Mouse (Mus musculus) forebrain, embryonic 11.5 days (tissue): Measurements from ENCODE around the gene Rplp2. TPM values are rescaled to one million over a fixed set of nuclear protein-coding genes. Genes with fewer than 3 reads are reported as not detected.
A peak's percentile ranks its signal among the peaks of the same experiment; 100 is the strongest.

ENCODE experiments used
- ATAC-seq: fragments of 200-750 bp; cut with Nextera tagmentation; replicated peaks from 2 replicates; pipeline ENCODE4 v1.8.0; 2017; ENCODE audit warnings: moderate TSS enrichment; ENCODE audit not compliant: low FRiP score
- DNase-seq: peaks from one replicate; pipeline ENCODE4 v3.0.0-alpha.2; 2017; ENCODE audit warnings: low spot score
- H3K27ac ChIP-seq: fragments of 300-500 bp; sonication (generic); 2 replicates; pipeline ENCODE4 v1.5.1; 2014; ENCODE audit warnings: low read depth, low read length
- H3K27me3 ChIP-seq: fragments of 300-500 bp; sonication (generic); 2 replicates; pipeline ENCODE4 v1.6.1; 2014; ENCODE audit warnings: mild to moderate bottlenecking, low read length, mixed read lengths; ENCODE audit not compliant: control insufficient read depth, insufficient read depth
- H3K36me3 ChIP-seq: fragments of 300-500 bp; sonication (generic); 2 replicates; pipeline ENCODE4 v1.6.1; 2014; ENCODE audit warnings: mild to moderate bottlenecking, low read length, moderate library complexity, mixed read lengths; ENCODE audit not compliant: control insufficient read depth, insufficient read depth
- H3K4me1 ChIP-seq: fragments of 300-500 bp; sonication (generic); replicated peaks from 2 replicates; pipeline ENCODE4 v1.6.1; 2014; ENCODE audit warnings: low read length, mixed read lengths; ENCODE audit not compliant: control insufficient read depth, insufficient read depth
- H3K4me2 ChIP-seq: fragments of 300-500 bp; sonication (generic); 2 replicates; pipeline ENCODE4 v1.6.1; 2014; ENCODE audit warnings: low read depth, mild to moderate bottlenecking, low read length, moderate library complexity, mixed read lengths; ENCODE audit not compliant: severe bottlenecking
- H3K4me3 ChIP-seq: fragments of 300-500 bp; sonication (generic); 2 replicates; pipeline ENCODE4 v1.5.1; 2014; ENCODE audit warnings: low read depth, low read length
- H3K9ac ChIP-seq: fragments of 300-500 bp; sonication (generic); 2 replicates; pipeline ENCODE4 v1.6.1; 2014; ENCODE audit warnings: low read length
- H3K9me3 ChIP-seq: fragments of 300-500 bp; sonication (generic); 2 replicates; pipeline ENCODE4 v1.6.1; 2016; ENCODE audit warnings: low read length, mixed read lengths; ENCODE audit not compliant: control insufficient read depth
- WGBS: fragments of 180-500 bp; shearing (Covaris S2); extraction: QIAGEN DNeasy Blood & Tissue Kit; methylation state at CpG from one replicate; pipeline ENCODE4 v1.1.7; 2014; 5-methylcytosine and 5-hydroxymethylcytosine counted together
- polyA plus RNA-seq: library from polyadenylated mRNA; unstranded; fragments of >200 nt; fragmentation: Nextera tagmentation; extraction: Ambion mirVana; gene quantifications from 2 replicates; pipeline ENCODE4 v1.2.1, GENCODE M21; 2014

Rplp2 gene
- polyA plus RNA-seq, 1 experiment from 2014 or later = 968 TPM

DNA sequence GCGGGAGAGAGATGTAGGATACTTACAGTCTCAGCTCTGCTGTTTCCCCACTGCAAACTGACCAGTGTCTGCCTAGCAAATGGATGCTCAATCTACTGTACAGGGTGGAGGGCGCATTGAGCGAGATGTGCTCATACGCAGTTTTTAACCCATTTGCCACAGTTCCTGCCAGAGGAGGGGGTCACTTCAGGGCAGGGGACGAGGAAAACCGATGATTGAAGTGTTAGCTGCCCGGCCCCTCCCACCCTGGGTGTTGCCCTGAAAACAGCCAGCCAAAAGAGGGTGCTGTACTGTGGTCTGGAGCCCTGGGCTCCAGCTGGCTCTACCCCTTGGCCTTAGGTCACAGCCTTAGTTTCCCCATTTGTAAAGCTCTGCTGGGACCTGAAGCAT lies 29.8 kb downstream of the Rplp2 start:
- H3K4me3 ChIP-seq = no peak overlapping the region
- H3K4me1 ChIP-seq = peaks cover 16% of the 10 kb centered on the region

DNA sequence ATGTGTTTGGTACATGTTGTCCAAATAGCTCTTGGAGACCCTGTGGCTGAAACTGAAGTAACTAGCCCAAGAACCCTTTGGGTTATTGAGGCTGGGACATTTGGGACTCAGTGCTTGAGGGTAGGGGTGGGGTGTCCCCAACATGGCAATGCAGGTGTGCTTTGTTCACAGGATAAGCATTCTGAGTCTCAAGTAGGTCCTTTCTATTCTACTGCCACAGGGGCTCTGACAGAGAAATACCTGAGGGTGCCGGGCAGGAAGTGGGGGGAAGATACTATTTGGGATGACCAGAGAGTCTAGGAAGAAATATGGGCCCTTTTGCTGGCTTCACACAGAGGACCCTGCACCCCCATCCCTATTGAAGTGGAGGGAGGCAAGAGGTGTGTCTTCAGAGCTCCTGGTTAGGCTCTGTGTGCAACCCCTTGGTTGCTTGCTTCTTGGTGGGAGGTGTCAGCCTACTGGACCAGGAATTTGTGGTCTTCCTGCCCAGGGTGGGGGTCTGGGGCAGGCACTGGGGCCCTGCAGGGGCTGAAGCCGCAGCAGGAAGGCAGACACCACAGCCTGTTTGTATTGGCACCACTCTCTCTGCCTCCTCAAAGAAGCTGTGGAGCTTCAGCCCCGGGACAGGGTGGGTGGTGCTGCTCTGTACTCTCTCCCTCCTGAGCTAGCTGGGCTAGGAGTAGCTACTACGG lies 30.6 kb downstream of the Rplp2 start:
- Histone ChIP-seq H3K9ac (no peak overlapping the region), H3K36me3 (no peaks in the 10 kb centered on the region; the same call in 1 of the 2 replicates), H3K4me1 (peaks cover 22% of the 10 kb centered on the region), H3K4me2 (no peak overlapping the region), H3K9me3 (no peaks in the 10 kb centered on the region), H3K27ac (no peak overlapping the region), H3K4me3 (no peak overlapping the region), H3K27me3 (peaks cover 15% of the 10 kb centered on the region)
- 74% methylated on average over 4 of the region's 4 CpGs for WGBS
- DNase-seq (no peak), ATAC-seq (no peak)

More for the DNA sequence above, 29.8 kb downstream of the Rplp2 start:
- Histone ChIP-seq H3K27me3 (peaks cover 12% of the 10 kb centered on the region), H3K27ac (no peak overlapping the region), H3K36me3 (peaks cover 3% of the 10 kb centered on the region), H3K9ac (no peak overlapping the region; the same call in 1 of the 2 replicates), H3K9me3 (no peaks in the 10 kb centered on the region), H3K4me2 (no peak overlapping the region)
- 22% methylated on average over 7 of the region's 7 CpGs for WGBS
- no peak for ATAC-seq
- no peak for DNase-seq

DNA sequence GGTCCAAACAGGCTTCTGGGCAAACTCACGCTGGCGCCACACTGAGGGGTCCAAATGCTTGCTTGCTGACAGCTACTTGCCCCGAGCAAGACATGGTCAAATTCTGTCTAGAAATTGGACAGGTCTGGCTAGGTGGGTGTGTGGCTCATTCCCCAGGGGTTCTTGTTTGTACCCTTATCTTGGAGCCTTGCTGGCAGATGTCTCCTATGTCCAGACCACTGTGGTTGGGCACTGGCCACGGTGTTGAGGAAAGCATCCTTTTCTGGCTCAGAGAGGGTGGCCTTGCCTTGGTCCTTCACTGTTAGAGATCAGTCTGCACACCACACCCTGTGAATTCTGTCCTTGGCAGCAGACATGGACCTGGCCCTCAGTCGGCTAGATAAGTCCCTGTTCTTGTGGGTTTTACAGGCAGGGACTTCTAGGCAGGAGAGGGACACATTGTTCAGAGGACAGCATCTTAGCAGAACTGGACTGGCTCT lies 31.1 kb downstream of the Rplp2 start:
- 85% methylated on average over 5 of the region's 5 CpGs for whole genome bisulfite sequencing
- Histone ChIP-seq H3K4me2 (no peak overlapping the region), H3K9me3 (no peaks in the 10 kb centered on the region), H3K9ac (no peak overlapping the region), H3K36me3 (no peaks in the 10 kb centered on the region), H3K4me3 (no peak overlapping the region), H3K4me1 (peaks cover 22% of the 10 kb centered on the region), H3K27ac (no peak overlapping the region), H3K27me3 (peaks cover 16% of the 10 kb centered on the region)
- DNase-seq (no peak), ATAC-seq (no peak)

DNA sequence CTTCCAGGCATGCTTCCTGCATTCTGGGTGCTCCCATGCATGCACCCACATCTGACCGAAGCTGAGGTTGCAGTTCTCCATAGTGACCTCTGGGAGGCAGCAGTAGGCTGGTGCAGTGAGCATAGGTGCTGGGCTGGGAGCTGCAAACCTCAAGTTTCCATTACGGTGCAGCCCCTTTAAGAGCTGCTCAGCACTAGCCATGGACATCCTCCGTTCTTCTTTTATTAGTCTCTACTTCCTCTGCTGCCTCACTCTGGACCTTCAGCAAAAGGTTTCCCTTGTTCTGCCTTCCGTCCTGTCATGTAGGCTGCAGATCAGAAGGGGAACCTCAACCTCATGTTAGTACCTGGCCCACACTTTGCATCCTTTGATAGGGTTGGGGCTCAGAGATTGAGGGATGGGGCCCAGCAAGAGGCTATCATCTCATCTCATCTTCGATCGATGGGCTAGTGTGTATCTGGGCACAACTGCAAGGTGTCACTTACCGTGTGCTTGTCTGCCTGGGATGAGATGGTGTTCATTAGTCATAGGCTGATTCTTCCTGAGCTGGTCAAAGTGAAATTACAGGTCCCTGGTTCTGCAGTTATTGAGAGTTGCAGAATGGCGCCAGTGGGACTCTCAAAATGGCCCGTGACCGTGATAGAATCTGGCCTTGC lies 33.8 kb downstream of the Rplp2 start:
- H3K9me3 ChIP-seq = no peaks in the 10 kb centered on the region
- WGBS = 9% methylated on average over 10 of the region's 10 CpGs
- no peak overlapping the region for H3K9ac ChIP-seq
- H3K4me3 ChIP-seq = peak overlapping the region; percentile 61
- peaks cover 10% of the 10 kb centered on the region for H3K27me3 ChIP-seq
- ATAC-seq = peak; percentile 54
- peaks cover 10% of the 10 kb centered on the region; the same call in 1 of the 2 replicates for H3K4me1 ChIP-seq
- DNase-seq = peak; percentile 78
- H3K27ac ChIP-seq = no peak overlapping the region
- no peaks in the 10 kb centered on the region for H3K36me3 ChIP-seq
- peak overlapping the region; percentile 95 for H3K4me2 ChIP-seq

DNA sequence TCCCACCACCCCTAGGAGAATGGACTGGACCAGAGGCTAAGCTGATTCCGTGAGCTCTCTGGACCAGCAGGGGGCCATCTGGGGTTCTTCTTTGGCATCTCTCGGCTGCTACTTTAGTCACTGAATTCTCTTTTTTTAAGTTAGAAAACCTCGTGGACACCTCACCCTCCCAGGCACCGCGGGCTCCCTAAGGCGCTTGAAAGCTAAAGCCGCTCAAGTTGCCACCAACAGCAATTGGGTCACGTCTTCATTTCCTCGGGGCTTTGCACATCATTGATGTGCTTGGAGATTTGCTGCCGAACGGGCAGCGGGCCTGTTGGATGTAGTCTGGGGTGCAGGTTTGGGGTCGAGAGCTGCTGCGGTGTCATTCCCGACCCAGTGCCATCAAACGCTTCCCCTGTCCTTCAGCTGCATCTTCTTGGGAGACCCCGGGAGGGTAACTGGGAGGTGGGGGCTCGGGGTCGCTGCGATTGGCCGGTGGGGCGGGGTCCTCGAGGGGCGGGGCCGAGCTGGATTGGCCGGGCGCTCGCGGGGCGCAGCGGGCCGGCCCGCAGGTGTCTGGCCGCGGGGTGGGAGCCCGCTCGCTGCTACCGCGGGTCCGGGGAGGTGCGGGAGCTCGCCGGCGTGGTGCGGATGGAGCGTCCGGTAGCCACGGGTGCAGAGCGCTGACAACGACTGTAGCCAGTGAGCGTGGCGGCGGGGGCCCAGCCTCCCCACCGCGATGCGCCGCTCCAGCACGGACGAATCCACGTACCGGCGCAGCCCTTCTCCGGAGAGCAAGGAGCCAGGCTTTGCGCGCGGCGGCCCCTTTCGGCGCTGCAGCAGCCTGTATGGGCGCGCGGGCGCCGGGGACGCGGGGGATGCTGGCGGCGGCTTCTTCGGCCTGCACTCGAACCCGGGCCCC lies 34.6 kb downstream of the Rplp2 start:
- ATAC-seq (peak; percentile 79), DNase-seq (peak; percentile 86)
- under 1% methylated on average over 79 of the region's 81 CpGs for WGBS
- peak overlapping the region; percentile 65 for H3K9ac ChIP-seq
- H3K4me1 ChIP-seq = peaks cover 6% of the 10 kb centered on the region; the same call in 1 of the 2 replicates
- H3K4me3 ChIP-seq = peak overlapping the region; percentile 61
- no peaks in the 10 kb centered on the region for H3K9me3 ChIP-seq
- H3K27ac ChIP-seq = no peak overlapping the region
- H3K36me3 ChIP-seq = no peaks in the 10 kb centered on the region
- H3K27me3 ChIP-seq = peaks cover 6% of the 10 kb centered on the region
- peak overlapping the region; percentile 95 for H3K4me2 ChIP-seq

DNA sequence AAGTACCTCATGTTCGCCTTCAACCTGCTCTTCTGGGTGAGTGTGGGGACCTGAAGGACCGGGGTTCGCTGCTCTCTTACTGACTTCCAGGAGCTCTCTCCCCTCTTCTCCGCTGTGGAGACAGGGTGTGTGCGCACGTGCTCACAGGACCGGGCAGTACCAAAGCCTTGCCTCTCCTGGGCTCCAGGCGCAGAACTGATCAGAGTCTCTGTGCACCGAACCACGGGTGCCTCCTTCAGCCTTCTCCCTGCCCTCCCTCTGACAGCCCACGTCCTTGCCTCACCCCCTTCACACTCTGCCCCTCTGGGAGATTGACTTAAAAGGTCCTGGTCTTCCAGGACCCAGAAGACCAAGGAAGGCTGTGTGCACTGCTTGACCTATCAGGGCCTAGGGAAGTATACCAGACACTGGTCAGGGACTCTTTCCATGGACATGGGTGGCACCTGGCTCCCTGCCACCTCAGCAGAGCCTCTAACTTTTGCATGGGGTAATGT lies 35.4 kb downstream of the Rplp2 start:
- no peak overlapping the region for H3K27ac ChIP-seq

DNA sequence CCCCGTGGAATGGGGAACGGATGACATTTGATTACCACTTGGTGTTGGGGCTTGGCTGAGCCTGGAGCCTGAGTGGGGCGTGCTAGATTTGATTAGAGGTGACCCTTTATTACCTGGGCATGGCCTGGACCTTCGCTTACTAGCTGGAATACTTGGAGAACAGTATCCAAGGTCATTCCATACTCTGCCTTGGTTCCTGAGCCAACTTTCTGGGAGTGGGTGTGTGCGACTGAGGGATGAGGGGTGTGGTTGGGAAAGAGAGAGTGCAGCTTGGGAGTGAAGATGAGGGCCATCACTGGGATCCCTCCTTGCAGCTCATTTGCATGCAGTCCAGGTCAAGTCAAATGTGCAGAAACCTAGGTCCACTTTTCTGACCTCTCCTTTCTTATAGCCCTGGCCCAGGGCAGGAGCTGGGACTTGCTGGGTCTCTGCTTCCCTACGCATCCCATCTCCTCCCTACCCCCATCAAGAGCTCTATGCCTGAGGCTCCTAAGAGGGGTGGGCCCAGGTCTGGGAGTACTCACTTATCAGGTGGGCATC lies 36.0 kb downstream of the Rplp2 start:
- Histone ChIP-seq H3K9me3 (no peaks in the 10 kb centered on the region), H3K9ac (no peak overlapping the region), H3K4me2 (peak overlapping the region; percentile 95; the same call in 1 of the 2 replicates), H3K4me1 (peaks cover 6% of the 10 kb centered on the region; the same call in 1 of the 2 replicates), H3K36me3 (no peaks in the 10 kb centered on the region), H3K27ac (no peak overlapping the region), H3K4me3 (no peak overlapping the region), H3K27me3 (peaks cover 4% of the 10 kb centered on the region)
- ATAC-seq = no peak
- WGBS = 78% methylated on average over 6 of the region's 6 CpGs
- no peak for DNase-seq

More for the DNA sequence above, 35.4 kb downstream of the Rplp2 start:
- no peaks in the 10 kb centered on the region for H3K9me3 ChIP-seq
- peak; percentile 61 for DNase-seq
- peaks cover 4% of the 10 kb centered on the region for H3K27me3 ChIP-seq
- peak; percentile 24; the same call in 1 of the 2 replicates for ATAC-seq
- H3K9ac ChIP-seq = peak overlapping the region; percentile 65
- peaks cover 6% of the 10 kb centered on the region; the same call in 1 of the 2 replicates for H3K4me1 ChIP-seq
- no peaks in the 10 kb centered on the region for H3K36me3 ChIP-seq
- peak overlapping the region; percentile 61 for H3K4me3 ChIP-seq
- peak overlapping the region; percentile 95 for H3K4me2 ChIP-seq
- 5% methylated on average over 11 of the region's 11 CpGs for WGBS
